Mouse (Mus musculus) hindbrain, postnatal 0 days (tissue): ENCODE results near the gene Dll1. TPM values are rescaled to one million over a fixed set of nuclear protein-coding genes. Genes with fewer than 3 reads are reported as not detected.

Source experiments
- ATAC-seq: fragments of 200-750 bp; cut with Nextera tagmentation; 2 replicates; pipeline ENCODE4 v1.8.0; 2017; ENCODE audit warnings: mild to moderate bottlenecking, moderate TSS enrichment, moderate library complexity
- DNase-seq: peaks from one replicate; pipeline ENCODE4 v3.0.0-alpha.2; 2015; ENCODE audit warnings: low spot score
- H3K27ac ChIP-seq: fragments of 300-500 bp; sonication (generic); 2 replicates; pipeline ENCODE4 v1.5.1; 2014; ENCODE audit warnings: mild to moderate bottlenecking
- H3K27me3 ChIP-seq: fragments of 300-500 bp; sonication (generic); 2 replicates; pipeline ENCODE4 v1.6.1; 2014; ENCODE audit warnings: low read length, mixed read lengths; ENCODE audit not compliant: insufficient read depth
- H3K36me3 ChIP-seq: fragments of 300-500 bp; sonication (generic); 2 replicates; pipeline ENCODE4 v1.6.1; 2014; ENCODE audit warnings: low read length, mixed read lengths; ENCODE audit not compliant: insufficient read depth
- H3K4me1 ChIP-seq: fragments of 300-500 bp; sonication (generic); 2 replicates; pipeline ENCODE4 v1.6.1; 2014; ENCODE audit warnings: antibody characterized with exemption, low read length, mixed read lengths; ENCODE audit not compliant: insufficient read depth
- H3K4me2 ChIP-seq: fragments of 300-500 bp; sonication (generic); 2 replicates; pipeline ENCODE4 v1.6.1; 2014; ENCODE audit warnings: low read depth, mild to moderate bottlenecking, low read length, moderate library complexity, mixed read lengths
- H3K4me3 ChIP-seq: fragments of 300-500 bp; sonication (generic); 2 replicates; pipeline ENCODE4 v1.5.1; 2014; ENCODE audit warnings: low read length
- H3K9ac ChIP-seq: fragments of 300-500 bp; sonication (generic); replicated peaks from 2 replicates; pipeline ENCODE4 v1.6.1; 2014; ENCODE audit warnings: mild to moderate bottlenecking, low read length, moderate library complexity, mixed read lengths
- H3K9me3 ChIP-seq: fragments of 300-500 bp; sonication (generic); 2 replicates; pipeline ENCODE4 v1.6.1; 2016; ENCODE audit warnings: low read length, mixed read lengths
- CTCF ChIP-seq: IDR thresholded peaks from 2 replicates; pipeline ENCODE4 v1.5.1; 2016; ENCODE audit warnings: antibody characterized with exemption, control low read depth, low read depth
- WGBS: fragments of 180-500 bp; shearing (Covaris S2); extraction: QIAGEN DNeasy Blood & Tissue Kit; methylation state at CpG from one replicate; pipeline ENCODE4 v1.1.7; 2014; 5-methylcytosine and 5-hydroxymethylcytosine counted together
- polyA plus RNA-seq: library from polyadenylated mRNA; unstranded; fragments of >200 nt; fragmentation: Nextera tagmentation; extraction: Ambion mirVana; gene quantifications from 2 replicates; pipeline ENCODE4 v1.2.1, GENCODE M21; 2015
- total RNA-seq: library from RNA; depleted of rRNA; stranded (reverse); fragments of >200 nt; gene quantifications from 2 replicates; pipeline ENCODE4 v1.2.3, GENCODE M21; 2014

Dll1 gene
- total and polyA plus RNA-seq, 2 experiments from 2014 or later, result 10.9 to 34.3 TPM

GRCm38 (mm10) chr17:15419534-15419933 is 42.9 kb upstream of the Dll1 start:
- 84% methylated on average over 8 of the region's 8 CpGs for WGBS
- ATAC-seq (no peak), DNase-seq (no peak)
- H3K4me2 ChIP-seq, result no peak overlapping the region
- H3K4me3 ChIP-seq, result no peak overlapping the region
- no peaks in the 10 kb centered on the region for H3K4me1 ChIP-seq
- peaks cover 60% of the 10 kb centered on the region for H3K36me3 ChIP-seq
- H3K27me3 ChIP-seq, result no peaks in the 10 kb centered on the region
- H3K27ac ChIP-seq, result no peak overlapping the region
- peak; percentile 54 for TF ChIP-seq CTCF
- no peak overlapping the region for H3K9ac ChIP-seq
- no peaks in the 10 kb centered on the region for H3K9me3 ChIP-seq

DNA sequence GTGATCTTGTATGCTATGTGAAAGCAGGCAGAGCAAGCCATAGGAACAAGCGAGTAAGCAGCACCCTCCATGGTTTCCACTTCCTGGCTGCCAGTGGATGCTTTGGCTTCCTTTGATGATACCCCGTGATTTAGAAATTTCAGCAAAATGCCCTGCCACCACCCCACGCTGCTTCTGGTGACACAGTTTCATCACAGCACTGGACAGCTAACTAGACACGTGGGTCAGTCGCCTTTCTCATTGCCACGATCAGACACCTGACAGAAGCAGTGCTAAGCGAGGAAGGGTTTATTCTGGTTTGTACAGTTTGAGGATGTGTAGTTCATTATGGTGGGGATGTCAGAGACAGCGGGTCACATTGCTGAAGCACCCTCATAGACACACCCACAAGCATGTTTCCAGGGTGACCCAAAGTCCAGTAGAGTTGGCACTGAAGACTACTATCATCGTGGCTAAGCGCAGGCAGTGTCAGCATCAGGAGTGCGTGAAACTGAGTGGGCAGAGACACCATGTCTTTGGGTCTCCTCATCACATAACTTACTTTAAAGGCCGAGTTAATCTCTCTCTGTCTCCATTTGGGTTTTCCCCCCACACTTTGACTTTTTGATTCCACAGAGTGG is 40.0 kb upstream of the Dll1 start:
- Histone ChIP-seq H3K27me3 (no peaks in the 10 kb centered on the region), H3K4me3 (no peak overlapping the region), H3K9me3 (no peaks in the 10 kb centered on the region), H3K4me1 (no peaks in the 10 kb centered on the region), H3K4me2 (no peak overlapping the region), H3K27ac (no peak overlapping the region), H3K9ac (no peak overlapping the region), H3K36me3 (peaks cover 52% of the 10 kb centered on the region)
- 91% methylated on average over 12 of the region's 12 CpGs for WGBS
- DNase-seq (no peak), ATAC-seq (no peak)
- TF ChIP-seq CTCF, result no peak

- WGBS, result 100% methylated on average over 1 of the region's 1 CpGs
- no peak for DNase-seq
- TF ChIP-seq CTCF, result no peak
Observed at GRCm38 (mm10) chr17:15410861-15411260, 34.2 kb upstream of the Dll1 start.

DNA sequence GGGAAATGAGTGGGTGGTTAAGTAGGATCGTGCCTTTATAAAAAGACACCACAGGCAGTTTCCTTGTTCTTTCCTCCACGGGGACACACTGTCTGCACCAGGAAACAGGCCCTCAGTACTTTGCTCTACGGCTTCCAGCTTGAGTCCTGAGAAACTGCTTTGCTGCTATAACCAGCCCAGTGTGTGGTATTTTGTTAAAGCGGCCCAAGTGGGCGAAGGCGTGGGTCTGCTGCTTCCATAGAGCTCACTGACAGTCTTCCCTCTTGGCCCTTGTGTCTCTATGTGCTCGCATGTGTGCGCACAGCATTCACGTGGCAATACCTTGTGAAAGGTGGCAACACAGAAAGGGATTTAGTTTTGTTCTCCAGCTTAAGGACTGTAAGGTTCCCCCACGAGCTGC is 32.6 kb upstream of the Dll1 start:
- Histone ChIP-seq H3K4me1 (no peaks in the 10 kb centered on the region), H3K27ac (no peak overlapping the region), H3K4me2 (no peak overlapping the region), H3K4me3 (no peak overlapping the region), H3K27me3 (no peaks in the 10 kb centered on the region), H3K36me3 (peaks cover 46% of the 10 kb centered on the region; the same call in 1 of the 2 replicates), H3K9me3 (no peaks in the 10 kb centered on the region), H3K9ac (no peak overlapping the region)
- DNase-seq (no peak), ATAC-seq (no peak)
- WGBS, result 86% methylated on average over 10 of the region's 10 CpGs
- no peak for TF ChIP-seq CTCF

More at GRCm38 (mm10) chr17:15410861-15411260, 34.2 kb upstream of the Dll1 start:
- ATAC-seq, result no peak
- Histone ChIP-seq H3K9me3 (no peaks in the 10 kb centered on the region), H3K4me3 (no peak overlapping the region), H3K9ac (no peak overlapping the region), H3K4me2 (no peak overlapping the region), H3K27me3 (no peaks in the 10 kb centered on the region), H3K27ac (no peak overlapping the region), H3K36me3 (peaks cover 52% of the 10 kb centered on the region), H3K4me1 (no peaks in the 10 kb centered on the region)

- WGBS, result 91% methylated on average over 2 of the region's 2 CpGs
- no peak for DNase-seq
- peaks cover 53% of the 10 kb centered on the region for H3K36me3 ChIP-seq
- TF ChIP-seq CTCF, result no peak
- no peaks in the 10 kb centered on the region for H3K4me1 ChIP-seq
- H3K27me3 ChIP-seq, result no peaks in the 10 kb centered on the region
- H3K4me3 ChIP-seq, result no peak overlapping the region
- H3K9ac ChIP-seq, result no peak overlapping the region
- H3K27ac ChIP-seq, result no peak overlapping the region
- no peaks in the 10 kb centered on the region for H3K9me3 ChIP-seq
- no peak overlapping the region for H3K4me2 ChIP-seq
- ATAC-seq, result no peak
Observed at GRCm38 (mm10) chr17:15406576-15406975, 29.9 kb upstream of the Dll1 start.

- no peaks in the 10 kb centered on the region for H3K27me3 ChIP-seq
- ATAC-seq (no peak), DNase-seq (no peak)
- WGBS, result 97% methylated on average over 17 of the region's 17 CpGs
- no peak overlapping the region for H3K4me2 ChIP-seq
- H3K4me3 ChIP-seq, result no peak overlapping the region
- H3K9me3 ChIP-seq, result no peaks in the 10 kb centered on the region
- no peak overlapping the region for H3K27ac ChIP-seq
- peaks cover 6% of the 10 kb centered on the region for H3K4me1 ChIP-seq
- peaks cover 21% of the 10 kb centered on the region for H3K36me3 ChIP-seq
- TF ChIP-seq CTCF, result no peak
- H3K9ac ChIP-seq, result no peak overlapping the region
Observed at GRCm38 (mm10) chr17:15401716-15402115, 25.0 kb upstream of the Dll1 start.

- peak within 1 kb of the TSS; percentile 82 for H3K4me3 ChIP-seq
- H3K27me3 ChIP-seq, result no peaks in the 10 kb centered on the region
- peak within 1 kb of the TSS; percentile 86 for H3K4me2 ChIP-seq
- H3K9me3 ChIP-seq, result no peaks in the 10 kb centered on the region
- H3K27ac ChIP-seq, result peak within 1 kb of the TSS; percentile 88
- H3K36me3 ChIP-seq, result no peaks in the 10 kb centered on the region
- H3K4me1 ChIP-seq, result peaks cover 6% of the 10 kb centered on the region
- ATAC-seq (peak; percentile 98), DNase-seq (peak; percentile 97)
- under 1% methylated on average over 31 of the region's 31 CpGs for WGBS
- H3K9ac ChIP-seq, result peak within 1 kb of the TSS; percentile 92
- TF ChIP-seq CTCF, result no peak
Observed at GRCm38 (mm10) chr17:15395997-15396675, 19.5 kb upstream of the Dll1 start, which contains the start of gene Fam120b. Gene Fam120b (plus strand): TSS chr17:15396202.
